Mouse (Mus musculus) limb, embryonic 14.5 days (tissue): ENCODE measurements around the gene Col11a2. TPM values are rescaled to one million over a fixed set of nuclear protein-coding genes. Genes with fewer than 3 reads are reported as not detected.
A peak's percentile ranks its signal among the peaks of the same experiment; 100 is the strongest.

ENCODE experiments used
- ATAC-seq: fragments of 200-750 bp; cut with Nextera tagmentation; 2 replicates; pipeline ENCODE4 v1.8.0; 2017; ENCODE audit warnings: low read depth, moderate number of reproducible peaks, moderate TSS enrichment; ENCODE audit not compliant: low FRiP score
- DNase-seq: peaks from one replicate; pipeline ENCODE4 v3.0.0-alpha.2; 2015; ENCODE audit warnings: low spot score
- H3K27ac ChIP-seq: fragments of 300-500 bp; sonication (generic); replicated peaks from 2 replicates; pipeline ENCODE4 v1.5.1; 2014; ENCODE audit warnings: low read depth, mild to moderate bottlenecking, low read length, moderate library complexity, mixed read lengths
- H3K27me3 ChIP-seq: fragments of 300-500 bp; sonication (generic); 2 replicates; pipeline ENCODE4 v1.6.1; 2014; ENCODE audit warnings: low read length, mixed read lengths; ENCODE audit not compliant: control insufficient read depth, insufficient read depth
- H3K36me3 ChIP-seq: fragments of 300-500 bp; sonication (generic); 2 replicates; pipeline ENCODE4 v1.6.1; 2014; ENCODE audit warnings: mild to moderate bottlenecking, low read length, moderate library complexity, mixed read lengths; ENCODE audit not compliant: control insufficient read depth, insufficient read depth
- H3K4me1 ChIP-seq: fragments of 300-500 bp; sonication (generic); 2 replicates; pipeline ENCODE4 v1.6.1; 2014; ENCODE audit warnings: antibody characterized with exemption, low read length, mixed read lengths; ENCODE audit not compliant: control insufficient read depth, insufficient read depth
- H3K4me2 ChIP-seq: fragments of 300-500 bp; sonication (generic); replicated peaks from 2 replicates; pipeline ENCODE4 v1.6.1; 2014; ENCODE audit warnings: low read depth, mild to moderate bottlenecking, low read length, moderate library complexity; ENCODE audit not compliant: severe bottlenecking
- H3K4me3 ChIP-seq: fragments of 300-500 bp; sonication (generic); replicated peaks from 2 replicates; pipeline ENCODE4 v1.5.1; 2014; ENCODE audit warnings: low read length
- H3K9ac ChIP-seq: fragments of 300-500 bp; sonication (generic); 2 replicates; pipeline ENCODE4 v1.6.1; 2014; ENCODE audit warnings: mild to moderate bottlenecking, low read depth, low read length, moderate library complexity; ENCODE audit not compliant: severe bottlenecking
- H3K9me3 ChIP-seq: fragments of 300-500 bp; sonication (generic); 2 replicates; pipeline ENCODE4 v1.6.1; 2016; ENCODE audit warnings: low read length; ENCODE audit not compliant: control insufficient read depth
- POLR2A ChIP-seq: fragments of 200-500 bp; IDR thresholded peaks from 2 replicates; pipeline ENCODE4 v1.8.0; 2012; ENCODE audit warnings: inconsistent platforms, mild to moderate bottlenecking, moderate library complexity, borderline replicate concordance; ENCODE audit not compliant: insufficient read depth, insufficient read length; ENCODE audit errors: extremely low read depth
- WGBS: fragments of 180-500 bp; shearing (Covaris S2); extraction: QIAGEN DNeasy Blood & Tissue Kit; methylation state at CpG from one replicate; pipeline ENCODE4 v1.1.7; 2014; 5-methylcytosine and 5-hydroxymethylcytosine counted together
- polyA plus RNA-seq, 2 experiments: library from polyadenylated mRNA; depleted of rRNA in 1 of 2; stranded (reverse) in 1 of 2; unstranded in 1 of 2; fragments of >200 nt; fragmentation: Nextera tagmentation in 1 of 2; extraction: Ambion mirVana in 1 of 2; gene quantifications; 2 replicates each; pipeline versions ENCODE4 v1.2.1 to v1.2.3; 2012 to 2014

The Col11a2 gene
- polyA plus RNA-seq, 2 experiments, result 72.1 to 201 TPM

- no peak for DNase-seq
- Histone ChIP-seq H3K27me3 (no peaks in the 10 kb centered on the region), H3K36me3 (peaks cover 32% of the 10 kb centered on the region), H3K27ac (no peak overlapping the region), H3K9me3 (no peaks in the 10 kb centered on the region), H3K4me1 (no peaks in the 10 kb centered on the region), H3K4me2 (no peak overlapping the region), H3K9ac (no peak overlapping the region), H3K4me3 (no peak overlapping the region)
- no peak for TF ChIP-seq POLR2A
- WGBS, result 75% methylated on average over 7 of the region's 7 CpGs
- no peak for ATAC-seq
These were observed 68.1 kb downstream of the Col11a2 start for GRCm38 (mm10) chr17:34107109-34107867.

- peaks cover 44% of the 10 kb centered on the region for H3K36me3 ChIP-seq
- H3K4me3 ChIP-seq, result no peak overlapping the region
- H3K27me3 ChIP-seq, result no peaks in the 10 kb centered on the region
- H3K4me1 ChIP-seq, result no peaks in the 10 kb centered on the region
- DNase-seq, result no peak
- no peak overlapping the region for H3K27ac ChIP-seq
- H3K9ac ChIP-seq, result no peak overlapping the region
- TF ChIP-seq POLR2A, result no peak
- H3K4me2 ChIP-seq, result no peak overlapping the region
- H3K9me3 ChIP-seq, result no peaks in the 10 kb centered on the region
- WGBS, result 72% methylated on average over 5 of the region's 6 CpGs
- no peak for ATAC-seq
These were observed 69.2 kb downstream of the Col11a2 start for GRCm38 (mm10) chr17:34108460-34108859.

- no peak overlapping the region for H3K9ac ChIP-seq
- 83% methylated on average over 14 of the region's 14 CpGs for WGBS
- DNase-seq, result no peak
- no peak for TF ChIP-seq POLR2A
- no peaks in the 10 kb centered on the region for H3K4me1 ChIP-seq
- H3K4me3 ChIP-seq, result no peak overlapping the region
- ATAC-seq, result no peak
- no peak overlapping the region for H3K27ac ChIP-seq
- H3K4me2 ChIP-seq, result no peak overlapping the region
- H3K27me3 ChIP-seq, result no peaks in the 10 kb centered on the region
- H3K9me3 ChIP-seq, result no peaks in the 10 kb centered on the region
- H3K36me3 ChIP-seq, result peaks cover 52% of the 10 kb centered on the region
These were observed 70.0 kb downstream of the Col11a2 start for GRCm38 (mm10) chr17:34109038-34109805.

- ATAC-seq (no peak), DNase-seq (no peak)
- Histone ChIP-seq H3K9ac (no peak overlapping the region), H3K27ac (peak overlapping the region; percentile 41; the same call in 1 of the 2 replicates), H3K27me3 (no peaks in the 10 kb centered on the region), H3K4me1 (peaks cover 2% of the 10 kb centered on the region; the same call in 1 of the 2 replicates), H3K4me2 (no peak overlapping the region), H3K9me3 (no peaks in the 10 kb centered on the region), H3K36me3 (peaks cover 58% of the 10 kb centered on the region), H3K4me3 (no peak overlapping the region)
- TF ChIP-seq POLR2A, result no peak
- 71% methylated on average over 3 of the region's 3 CpGs for WGBS
These were observed 70.6 kb downstream of the Col11a2 start for GRCm38 (mm10) chr17:34109806-34110195.

- H3K4me2 ChIP-seq, result no peak overlapping the region
- peaks cover 63% of the 10 kb centered on the region for H3K36me3 ChIP-seq
- no peak overlapping the region for H3K4me3 ChIP-seq
- H3K4me1 ChIP-seq, result peaks cover 4% of the 10 kb centered on the region; the same call in 1 of the 2 replicates
- peak overlapping the region; percentile 41; the same call in 1 of the 2 replicates for H3K27ac ChIP-seq
- WGBS, result 59% methylated on average over 8 of the region's 8 CpGs
- no peak for TF ChIP-seq POLR2A
- DNase-seq (no peak), ATAC-seq (no peak)
- H3K9me3 ChIP-seq, result no peaks in the 10 kb centered on the region
- H3K9ac ChIP-seq, result no peak overlapping the region
- H3K27me3 ChIP-seq, result no peaks in the 10 kb centered on the region
These were observed 71.1 kb downstream of the Col11a2 start for GRCm38 (mm10) chr17:34110309-34110708.
